Mouse (Mus musculus): ENCODE data around the gene Npepps. TPM values are rescaled to one million over a fixed set of nuclear protein-coding genes. Genes with fewer than 3 reads are reported as not detected.
"Not testable (repeated sequence)": the region's sequence is repeated elsewhere in the genome, so short reads cannot be mapped to it uniquely, and the experiment has no call there.

The Npepps gene
- polyA plus RNA-seq, 1 experiment = not detected

DNA sequence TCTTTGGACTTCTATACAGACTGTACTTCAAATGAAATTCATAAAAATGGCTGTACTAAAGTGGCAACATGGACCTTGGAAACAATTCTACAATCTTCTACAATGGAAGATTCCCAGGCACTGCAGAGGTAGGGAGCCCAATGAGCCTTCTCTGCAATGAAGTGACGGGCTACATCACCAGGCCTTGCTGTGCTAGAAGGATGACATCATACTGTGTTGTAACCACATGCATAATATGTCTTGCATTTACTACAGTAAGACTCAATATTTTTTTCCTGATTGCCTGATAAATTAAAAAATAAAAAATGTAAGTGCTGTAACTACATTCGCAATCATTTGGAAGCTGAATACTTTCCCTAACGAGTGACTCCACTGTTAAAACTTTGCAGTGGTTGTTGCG is 7.6 kb downstream of the Npepps start:
- Histone ChIP-seq H3K27ac (ENCODE audit: insufficient read depth, low read depth, low read length) (no peak overlapping the region), H3K4me3 (ENCODE audit: insufficient read depth, low read depth, low read length) (no peak overlapping the region), H3K4me1 (ENCODE audit: control insufficient read depth, insufficient read depth, low read length) (no peaks in the 10 kb centered on the region)
- 57% methylated on average over 4 of the region's 4 CpGs for WGBS
- no peak for TF ChIP-seq POLR2A (IDR thresholded peaks at IDR 0.05; ENCODE audit: insufficient read depth, low read depth, low read length)
- TF ChIP-seq CTCF (IDR thresholded peaks at IDR 0.05; ENCODE audit: insufficient read depth, low read depth, low read length) = no peak

- not testable (repeated sequence) for H3K27ac ChIP-seq (ENCODE audit: insufficient read depth, low read depth, low read length); H3K4me1 ChIP-seq (ENCODE audit: control insufficient read depth, insufficient read depth, low read length); H3K4me3 ChIP-seq (ENCODE audit: insufficient read depth, low read depth, low read length)
- 73% methylated on average over 2 of the region's 2 CpGs for WGBS
Measured at GRCm38 (mm10) chr11:97270004-97270403, 10.4 kb downstream of the Npepps start.

DNA sequence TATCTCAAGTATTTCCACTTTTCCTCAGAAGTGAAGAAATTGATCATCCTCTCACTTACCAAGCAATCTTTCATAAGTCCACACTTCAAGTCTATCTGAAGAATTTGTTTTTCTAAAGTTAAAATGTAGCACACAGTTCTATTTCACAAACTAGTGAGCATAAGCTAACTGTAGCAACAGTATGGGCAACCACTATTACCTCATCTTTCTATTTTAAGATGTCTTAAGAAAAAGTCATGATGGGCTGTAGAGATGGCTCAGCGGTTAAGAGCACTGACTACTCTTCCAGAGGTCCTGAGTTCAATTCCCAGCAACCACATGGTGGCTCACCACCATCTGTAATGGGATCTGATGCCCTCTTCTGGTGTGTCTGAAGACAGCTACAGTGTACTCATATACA is 13.9 kb downstream of the Npepps start:
- not testable (repeated sequence) for H3K4me1 ChIP-seq (ENCODE audit: control insufficient read depth, insufficient read depth, low read length); H3K4me3 ChIP-seq (ENCODE audit: insufficient read depth, low read depth, low read length)
- WGBS = 75% methylated on average over 1 of the region's 1 CpGs

GRCm38 (mm10) chr11:97249649-97250048 is 30.8 kb downstream of the Npepps start:
- 91% methylated on average over 1 of the region's 1 CpGs for WGBS
- H3K4me3 ChIP-seq (ENCODE audit: insufficient read depth, low read depth, low read length); H3K27ac ChIP-seq (ENCODE audit: insufficient read depth, low read depth, low read length); H3K4me1 ChIP-seq (ENCODE audit: control insufficient read depth, insufficient read depth, low read length): not testable (repeated sequence)

More for the DNA sequence above, 13.9 kb downstream of the Npepps start:
- not testable (repeated sequence) for H3K27ac ChIP-seq (ENCODE audit: insufficient read depth, low read depth, low read length)

- 88% methylated on average over 10 of the region's 10 CpGs for WGBS
Measured at GRCm38 (mm10) chr11:97246510-97247159, 33.8 kb downstream of the Npepps start.

GRCm38 (mm10) chr11:97241321-97241720 is 39.1 kb downstream of the Npepps start:
- no peak overlapping the region for H3K27ac ChIP-seq (ENCODE audit: insufficient read depth, low read depth, low read length)
- no peak overlapping the region for H3K4me3 ChIP-seq (ENCODE audit: insufficient read depth, low read depth, low read length)
- TF ChIP-seq POLR2A (IDR thresholded peaks at IDR 0.05; ENCODE audit: insufficient read depth, low read depth, low read length) = no peak
- no peaks in the 10 kb centered on the region for H3K4me1 ChIP-seq (ENCODE audit: control insufficient read depth, insufficient read depth, low read length)
- WGBS = 72% methylated on average over 7 of the region's 7 CpGs

More at GRCm38 (mm10) chr11:97246510-97247159, 33.8 kb downstream of the Npepps start:
- no peak overlapping the region for H3K4me3 ChIP-seq (ENCODE audit: insufficient read depth, low read depth, low read length)
- no peak for TF ChIP-seq CTCF (IDR thresholded peaks at IDR 0.05; ENCODE audit: insufficient read depth, low read depth, low read length)
- H3K4me1 ChIP-seq (ENCODE audit: control insufficient read depth, insufficient read depth, low read length) = no peaks in the 10 kb centered on the region
- no peak overlapping the region for H3K27ac ChIP-seq (ENCODE audit: insufficient read depth, low read depth, low read length)

DNA sequence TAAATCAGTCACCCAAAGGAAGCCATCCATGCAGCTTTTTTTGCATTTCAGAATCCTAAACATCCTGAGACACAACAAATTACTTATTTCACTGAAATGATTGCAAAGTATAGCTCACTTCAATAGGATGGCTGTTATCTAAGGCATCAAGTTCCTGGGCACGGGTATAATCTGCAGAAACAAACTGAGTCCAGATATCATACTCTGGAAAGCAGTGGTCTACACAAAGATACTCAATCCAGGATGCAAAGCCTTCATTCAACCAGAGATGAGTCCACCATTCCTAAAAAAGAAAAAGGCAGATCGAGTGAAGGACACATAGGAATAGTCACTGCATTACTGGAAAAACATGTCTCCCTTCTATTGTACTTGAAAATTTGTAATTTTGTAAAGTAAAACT is 42.5 kb downstream of the Npepps start:
- no peaks in the 10 kb centered on the region for H3K4me1 ChIP-seq (ENCODE audit: control insufficient read depth, insufficient read depth, low read length)
- TF ChIP-seq POLR2A (IDR thresholded peaks at IDR 0.05; ENCODE audit: insufficient read depth, low read depth, low read length) = no peak
- TF ChIP-seq CTCF (IDR thresholded peaks at IDR 0.05; ENCODE audit: insufficient read depth, low read depth, low read length) = no peak
- 94% methylated on average over 2 of the region's 2 CpGs for WGBS
- H3K4me3 ChIP-seq (ENCODE audit: insufficient read depth, low read depth, low read length) = no peak overlapping the region
- no peak overlapping the region for H3K27ac ChIP-seq (ENCODE audit: insufficient read depth, low read depth, low read length)

GRCm38 (mm10) chr11:97232436-97232835 is 48.0 kb downstream of the Npepps start:
- 67% methylated on average over 5 of the region's 5 CpGs for WGBS
- no peak overlapping the region for H3K27ac ChIP-seq (ENCODE audit: insufficient read depth, low read depth, low read length)

DNA sequence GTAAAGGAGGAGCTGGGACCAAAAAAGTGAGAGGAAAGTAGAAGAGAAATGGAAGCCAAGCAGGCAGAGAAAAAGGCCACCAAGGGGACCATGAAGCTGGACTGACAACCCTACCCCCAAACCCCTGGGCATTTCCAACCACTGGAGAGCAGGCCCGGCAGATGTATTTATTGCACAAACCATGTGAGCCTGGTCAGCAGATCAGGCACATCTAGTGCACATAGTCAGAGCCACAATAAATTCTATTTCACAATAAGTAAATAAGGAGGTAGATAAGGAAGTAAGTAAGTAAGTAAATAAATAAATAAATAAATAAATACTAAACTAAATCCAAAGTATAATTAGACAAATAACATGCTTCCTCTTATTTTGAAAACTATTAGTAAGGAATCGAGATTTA is 51.0 kb downstream of the Npepps start:
- no peak overlapping the region for H3K27ac ChIP-seq (ENCODE audit: insufficient read depth, low read depth, low read length)
- no peaks in the 10 kb centered on the region for H3K4me1 ChIP-seq (ENCODE audit: control insufficient read depth, insufficient read depth, low read length)
- H3K4me3 ChIP-seq (ENCODE audit: insufficient read depth, low read depth, low read length) = no peak overlapping the region
- 84% methylated on average over 2 of the region's 2 CpGs for WGBS
- TF ChIP-seq CTCF (IDR thresholded peaks at IDR 0.05; ENCODE audit: insufficient read depth, low read depth, low read length) (no peak), POLR2A (IDR thresholded peaks at IDR 0.05; ENCODE audit: insufficient read depth, low read depth, low read length) (no peak)

More at GRCm38 (mm10) chr11:97232436-97232835, 48.0 kb downstream of the Npepps start:
- TF ChIP-seq CTCF (IDR thresholded peaks at IDR 0.05; ENCODE audit: insufficient read depth, low read depth, low read length) (no peak), POLR2A (IDR thresholded peaks at IDR 0.05; ENCODE audit: insufficient read depth, low read depth, low read length) (no peak)
- no peak overlapping the region for H3K4me3 ChIP-seq (ENCODE audit: insufficient read depth, low read depth, low read length)
- no peaks in the 10 kb centered on the region for H3K4me1 ChIP-seq (ENCODE audit: control insufficient read depth, insufficient read depth, low read length)

DNA sequence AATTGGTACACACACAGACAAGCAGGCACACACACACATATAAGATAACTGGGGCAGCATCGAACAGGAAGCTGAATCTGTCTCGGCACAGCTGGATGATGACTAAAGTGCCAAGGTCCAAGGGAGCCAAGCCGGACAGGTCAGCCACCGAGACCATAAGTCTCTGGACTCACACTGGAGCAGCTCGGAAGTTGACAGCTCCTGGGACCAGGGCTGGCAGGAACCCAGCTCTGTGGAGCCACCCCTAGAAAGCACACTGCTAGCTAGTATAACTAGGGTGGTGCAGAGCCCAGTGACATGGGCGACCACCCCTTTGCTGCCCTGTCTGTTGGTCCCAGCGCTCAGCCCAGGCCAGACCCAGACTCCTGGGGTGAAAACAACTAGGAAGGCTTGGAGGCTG is 51.5 kb downstream of the Npepps start:
- no peak overlapping the region for H3K27ac ChIP-seq (ENCODE audit: insufficient read depth, low read depth, low read length)
- H3K4me1 ChIP-seq (ENCODE audit: control insufficient read depth, insufficient read depth, low read length) = no peaks in the 10 kb centered on the region
- no peak for TF ChIP-seq POLR2A (IDR thresholded peaks at IDR 0.05; ENCODE audit: insufficient read depth, low read depth, low read length)
- no peak overlapping the region for H3K4me3 ChIP-seq (ENCODE audit: insufficient read depth, low read depth, low read length)
- 91% methylated on average over 7 of the region's 7 CpGs for WGBS
